Mouse (Mus musculus) olfactory bulb, adult 2 months (tissue): ENCODE results near the gene Trank1. TPM values are rescaled to one million over a fixed set of nuclear protein-coding genes. Genes with fewer than 3 reads are reported as not detected.

Experiments used
- H3K27ac ChIP-seq: fragments of 200-500 bp; 2 replicates; pipeline ENCODE4 v1.5.1; 2012; ENCODE audit warnings: low read depth, low read length; ENCODE audit not compliant: insufficient read depth
- H3K4me1 ChIP-seq: fragments of 200-500 bp; 2 replicates; pipeline ENCODE4 v1.6.1; 2012; ENCODE audit warnings: low read length; ENCODE audit not compliant: control insufficient read depth, insufficient read depth
- H3K4me3 ChIP-seq: fragments of 200-500 bp; 2 replicates; pipeline ENCODE4 v1.5.1; 2012; ENCODE audit warnings: mild to moderate bottlenecking, low read depth, low read length, moderate library complexity; ENCODE audit not compliant: insufficient read depth
- CTCF ChIP-seq: fragments of 200-500 bp; IDR thresholded peaks from 2 replicates; pipeline ENCODE4 v1.5.1; 2012; ENCODE audit warnings: low read depth, mild to moderate bottlenecking, low read length, moderate library complexity; ENCODE audit not compliant: insufficient read depth
- POLR2A ChIP-seq: fragments of 200-500 bp; IDR thresholded peaks from 2 replicates; pipeline ENCODE4 v1.6.1; 2012; ENCODE audit warnings: mild to moderate bottlenecking, low read depth, low read length, moderate library complexity; ENCODE audit not compliant: insufficient read depth
- WGBS: fragments of 180-500 bp; shearing (Covaris S2); methylation state at CpG from one replicate; pipeline ENCODE4 v1.1.7; 2018; 5-methylcytosine and 5-hydroxymethylcytosine counted together
- polyA plus RNA-seq: library from polyadenylated mRNA; stranded (reverse); fragments of >200 nt; gene quantifications from 2 replicates; pipeline ENCODE4 v1.2.4, GENCODE M21; 2012; ENCODE audit warnings: low replicate concordance; ENCODE audit not compliant: missing spikeins, insufficient read depth, insufficient read length

The Trank1 gene
- polyA plus RNA-seq, 1 experiment = 47.9 TPM

DNA sequence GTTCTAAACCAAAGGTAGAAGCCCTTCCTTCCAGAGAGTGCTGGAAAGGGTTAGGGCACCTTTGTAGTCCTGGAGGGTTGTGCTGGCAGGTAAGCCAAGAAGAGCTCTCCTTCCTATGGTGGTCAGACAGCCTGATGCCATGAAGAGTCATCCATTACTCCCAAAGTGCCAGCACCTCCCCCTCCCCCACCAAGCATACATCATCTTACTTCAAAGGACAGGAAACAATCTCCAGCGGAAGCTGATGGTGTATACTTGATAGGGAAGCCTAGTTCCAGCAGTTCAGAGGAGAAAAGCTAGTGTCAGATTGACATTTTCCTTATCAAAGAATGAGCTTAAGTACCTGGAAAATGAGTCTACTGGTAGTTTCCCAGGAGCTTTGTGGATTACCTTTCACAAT, 36.4 kb upstream of the Trank1 start:
- H3K4me1 ChIP-seq = peaks cover 3% of the 10 kb centered on the region
- no peak for TF ChIP-seq CTCF
- TF ChIP-seq POLR2A = no peak
- no peak overlapping the region for H3K27ac ChIP-seq
- peak overlapping the region; percentile 26 for H3K4me3 ChIP-seq
- WGBS = 48% methylated on average over 1 of the region's 1 CpGs

- 67% methylated on average over 3 of the region's 3 CpGs for WGBS
Observed at GRCm38 (mm10) chr9:111285061-111285460, 26.5 kb upstream of the Trank1 start.

GRCm38 (mm10) chr9:111285676-111286075, 25.9 kb upstream of the Trank1 start:
- no peak overlapping the region for H3K27ac ChIP-seq
- 32% methylated on average over 5 of the region's 5 CpGs for WGBS
- H3K4me1 ChIP-seq = peaks cover 7% of the 10 kb centered on the region
- TF ChIP-seq POLR2A = no peak
- TF ChIP-seq CTCF = no peak
- H3K4me3 ChIP-seq = no peak overlapping the region

More at GRCm38 (mm10) chr9:111285061-111285460, 26.5 kb upstream of the Trank1 start:
- Histone ChIP-seq H3K4me3 (no peak overlapping the region), H3K4me1 (peaks cover 4% of the 10 kb centered on the region), H3K27ac (no peak overlapping the region)
- TF ChIP-seq CTCF = no peak
- no peak for TF ChIP-seq POLR2A

DNA sequence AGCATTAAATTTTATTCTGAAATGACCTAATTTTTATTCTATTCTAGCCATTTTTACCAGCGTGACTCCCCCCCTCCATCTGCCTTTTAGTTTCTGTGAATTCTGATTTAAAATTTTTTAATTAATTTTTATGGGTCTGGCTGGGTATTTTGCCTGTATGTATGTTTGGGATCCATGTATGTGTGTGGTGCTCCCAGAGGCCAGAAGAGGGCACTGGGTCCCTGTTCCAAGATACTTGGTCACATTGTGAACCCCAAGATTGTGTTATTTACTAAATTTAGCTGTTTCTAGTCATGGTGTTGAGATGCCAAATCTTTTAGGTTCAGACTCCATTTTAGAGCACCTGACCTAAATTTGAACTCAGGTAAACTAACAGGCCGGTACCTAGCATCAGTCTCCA, 25.1 kb upstream of the Trank1 start:
- Histone ChIP-seq H3K4me3 (no peak overlapping the region), H3K4me1 (peaks cover 7% of the 10 kb centered on the region), H3K27ac (no peak overlapping the region)
- 75% methylated on average over 2 of the region's 2 CpGs for WGBS
- no peak for TF ChIP-seq POLR2A
- no peak for TF ChIP-seq CTCF

DNA sequence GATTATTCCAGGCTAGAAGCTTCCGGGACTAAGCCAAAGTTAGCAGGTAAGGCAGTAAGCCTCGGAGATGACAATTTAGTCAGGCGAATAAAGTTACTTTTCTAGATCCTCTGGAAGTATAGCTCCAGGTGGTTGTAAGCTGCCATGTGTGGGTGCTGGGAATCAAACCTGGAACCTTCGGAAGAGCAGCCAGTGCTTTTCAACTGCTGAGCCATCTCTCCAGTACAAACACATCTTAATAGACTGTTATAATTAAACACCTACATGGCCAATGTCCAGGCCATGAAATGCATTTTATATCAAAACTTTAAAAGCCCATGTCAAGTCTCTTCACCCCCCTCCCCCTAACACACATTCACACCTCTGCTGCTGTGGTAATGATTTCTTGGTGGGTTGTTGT, 23.6 kb upstream of the Trank1 start:
- H3K27ac ChIP-seq = no peak overlapping the region
- H3K4me1 ChIP-seq = peaks cover 7% of the 10 kb centered on the region
- WGBS = 96% methylated on average over 4 of the region's 4 CpGs
- H3K4me3 ChIP-seq = no peak overlapping the region
- TF ChIP-seq CTCF (no peak), POLR2A (no peak)

DNA sequence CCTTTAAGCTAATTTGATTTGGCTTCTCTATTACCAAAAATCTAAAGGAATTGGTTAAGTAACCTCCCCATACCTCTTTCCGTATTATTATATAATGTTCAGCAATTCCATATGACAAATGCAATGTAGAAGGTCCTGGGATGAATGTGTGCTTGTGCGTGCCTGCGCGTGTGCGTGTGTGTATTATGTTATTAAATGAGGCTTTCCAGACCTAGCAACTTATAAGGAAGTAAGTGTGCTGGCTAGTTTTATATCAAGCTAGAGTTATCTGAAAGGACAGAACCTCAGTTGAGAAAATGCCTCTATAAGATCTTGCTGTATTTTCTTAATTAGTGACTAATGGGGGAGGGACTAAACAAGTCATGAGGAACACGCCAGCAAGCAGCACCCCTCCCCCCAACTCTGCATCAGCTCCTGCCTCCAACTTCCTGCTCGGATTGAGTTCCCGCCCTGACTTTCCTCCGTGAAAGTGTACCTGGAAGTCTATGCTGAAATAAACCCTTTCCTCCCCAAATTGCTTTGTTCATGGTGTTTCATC, 22.2 kb upstream of the Trank1 start:
- no peak overlapping the region for H3K27ac ChIP-seq
- TF ChIP-seq POLR2A (no peak), CTCF (no peak)
- H3K4me3 ChIP-seq = no peak overlapping the region
- WGBS = 56% methylated on average over 9 of the region's 9 CpGs
- H3K4me1 ChIP-seq = peaks cover 7% of the 10 kb centered on the region

GRCm38 (mm10) chr9:111289832-111290339, 21.7 kb upstream of the Trank1 start:
- H3K4me3 ChIP-seq = no peak overlapping the region
- peaks cover 7% of the 10 kb centered on the region for H3K4me1 ChIP-seq
- no peak overlapping the region for H3K27ac ChIP-seq
- WGBS = 14% methylated on average over 21 of the region's 21 CpGs
- TF ChIP-seq CTCF (peak; percentile 100), POLR2A (no peak)

GRCm38 (mm10) chr9:111290539-111291100, 20.9 kb upstream of the Trank1 start:
- H3K4me3 ChIP-seq = no peak overlapping the region
- TF ChIP-seq CTCF (no peak), POLR2A (no peak)
- H3K27ac ChIP-seq = no peak overlapping the region
- WGBS = 45% methylated on average over 11 of the region's 11 CpGs
- peaks cover 7% of the 10 kb centered on the region for H3K4me1 ChIP-seq

- Histone ChIP-seq H3K4me1 (peaks cover 7% of the 10 kb centered on the region), H3K4me3 (no peak overlapping the region), H3K27ac (no peak overlapping the region)
- WGBS = 91% methylated on average over 4 of the region's 4 CpGs
- TF ChIP-seq POLR2A (no peak), CTCF (no peak)
Observed at GRCm38 (mm10) chr9:111293234-111293633, 18.3 kb upstream of the Trank1 start.

GRCm38 (mm10) chr9:111294911-111295310, 16.6 kb upstream of the Trank1 start:
- H3K4me1 ChIP-seq = peaks cover 4% of the 10 kb centered on the region
- TF ChIP-seq POLR2A (no peak), CTCF (no peak)
- no peak overlapping the region for H3K4me3 ChIP-seq
- no peak overlapping the region for H3K27ac ChIP-seq
- 95% methylated on average over 6 of the region's 6 CpGs for WGBS

GRCm38 (mm10) chr9:111295323-111295722, 16.2 kb upstream of the Trank1 start:
- WGBS = 75% methylated on average over 2 of the region's 2 CpGs
- no peak overlapping the region for H3K27ac ChIP-seq
- H3K4me3 ChIP-seq = no peak overlapping the region
- no peak for TF ChIP-seq CTCF
- TF ChIP-seq POLR2A = no peak
- H3K4me1 ChIP-seq = 0 out of 2 replicates have a peak, but pooled peaks cover 2% of the 10 kb centered on the region
